Mouse (Mus musculus) brain, embryonic 14.5 days (tissue): ENCODE measurements around the gene Cox10.

ENCODE experiments used
- CTCF ChIP-seq: fragments of 200-500 bp; IDR thresholded peaks from 2 replicates; pipeline ENCODE4 v1.5.1; 2012; ENCODE audit warnings: inconsistent platforms, mild to moderate bottlenecking, moderate library complexity, borderline replicate concordance; ENCODE audit not compliant: insufficient read depth, insufficient read length; ENCODE audit errors: extremely low read depth
- POLR2A ChIP-seq: fragments of 200-500 bp; IDR thresholded peaks from 2 replicates; pipeline ENCODE4 v1.6.1; 2012; ENCODE audit warnings: mild to moderate bottlenecking, inconsistent platforms, borderline replicate concordance; ENCODE audit not compliant: poor library complexity, insufficient read depth, insufficient read length, severe bottlenecking; ENCODE audit errors: extremely low read depth

GRCm38 (mm10) chr11:63917561-63917960, 161.7 kb downstream of the Cox10 start:
- TF ChIP-seq CTCF (no peak), POLR2A (no peak)
